ENCODE assay signal across 8 mouse cellular contexts in genomic region chr9:108852976-108853375, GRCm38 (mm10). TPM values are rescaled to one million over a fixed set of nuclear protein-coding genes. Genes with fewer than 3 reads are reported as not detected.
DNase-seq lines count a peak whose midpoint lies in the region; ATAC-seq and TF ChIP-seq lines count a peak whose summit lies in the region.

Slc26a6 (plus strand) TSS chr9:108853283.

- no peak for DNase-seq in layer of hippocampus, adult 2 months (ENCODE audit: low spot score in 2 of 2)
- DNase-seq in layer of hippocampus, adult 9-10 months (ENCODE audit: low spot score), result no peak
- DNase-seq in forebrain, embryonic 10.5 days (ENCODE audit: extremely low spot score, low spot score), result no peak
- peak; percentile 36 to 52 for DNase-seq in heart, postnatal 14 days
- no peak for DNase-seq in right cerebral cortex, postnatal 14 days
- DNase-seq in cerebellum, adult 9-10 months, result no peak

- WGBS in forebrain, embryonic 10.5 days, result 88% methylated on average over 3 of the region's 3 CpGs
- WGBS in limb, embryonic 13.5 days, result 85% methylated on average over 3 of the region's 3 CpGs
- WGBS in neural tube, embryonic 13.5 days, result 90% methylated on average over 3 of the region's 3 CpGs

- ATAC-seq in limb, embryonic 13.5 days (ENCODE audit: low FRiP score, low read depth), result no peak
- no peak for ATAC-seq in neural tube, embryonic 13.5 days (ENCODE audit: low read depth)

- peaks cover 27% of the 10 kb centered on the region for H3K36me3 ChIP-seq in forebrain, embryonic 10.5 days (replicated peaks)
- H3K36me3 ChIP-seq in limb, embryonic 13.5 days, result peaks cover 18% of the 10 kb centered on the region
- peaks cover 68% of the 10 kb centered on the region for H3K36me3 ChIP-seq in neural tube, embryonic 13.5 days

- peak within 1 kb of the TSS; percentile 96 for H3K4me3 ChIP-seq in layer of hippocampus, adult 2 months
- peak within 1 kb of the TSS; percentile 78 for H3K4me3 ChIP-seq in forebrain, embryonic 10.5 days
- H3K4me3 ChIP-seq in limb, embryonic 13.5 days, result peak within 1 kb of the TSS; percentile 83
- H3K4me3 ChIP-seq in neural tube, embryonic 13.5 days, result peak within 1 kb of the TSS; percentile 71

- intact Hi-C loops in heart, postnatal 14 days (cut with DNase I), result no loop called here

- H3K9me3 ChIP-seq in forebrain, embryonic 10.5 days, result no peaks in the 10 kb centered on the region
- no peaks in the 10 kb centered on the region for H3K9me3 ChIP-seq in limb, embryonic 13.5 days
- no peaks in the 10 kb centered on the region for H3K9me3 ChIP-seq in neural tube, embryonic 13.5 days

- TF ChIP-seq CTCF in layer of hippocampus, adult 2 months (conservative IDR thresholded peaks at IDR 0.05), result no peak

- peak within 1 kb of the TSS; percentile 86 for H3K9ac ChIP-seq in limb, embryonic 13.5 days
- peak within 1 kb of the TSS; percentile 80 for H3K9ac ChIP-seq in neural tube, embryonic 13.5 days

- H3K27me3 ChIP-seq in forebrain, embryonic 10.5 days (ENCODE audit: poor library complexity, severe bottlenecking), result peaks cover 18% of the 10 kb centered on the region
- no peaks in the 10 kb centered on the region for H3K27me3 ChIP-seq in limb, embryonic 13.5 days
- no peaks in the 10 kb centered on the region for H3K27me3 ChIP-seq in neural tube, embryonic 13.5 days

- H3K4me1 ChIP-seq in forebrain, embryonic 10.5 days, result peaks cover 36% of the 10 kb centered on the region
- H3K4me1 ChIP-seq in limb, embryonic 13.5 days, result peaks cover 18% of the 10 kb centered on the region
- H3K4me1 ChIP-seq in neural tube, embryonic 13.5 days (replicated peaks), result peaks cover 21% of the 10 kb centered on the region

- H3K4me2 ChIP-seq in limb, embryonic 13.5 days (replicated peaks), result peak within 1 kb of the TSS; percentile 81
- H3K4me2 ChIP-seq in neural tube, embryonic 13.5 days, result peak within 1 kb of the TSS; percentile 81

- H3K27ac ChIP-seq in layer of hippocampus, adult 2 months, result peak within 1 kb of the TSS; percentile 91
- peak within 1 kb of the TSS; percentile 91 for H3K27ac ChIP-seq in forebrain, embryonic 10.5 days
- peak within 1 kb of the TSS; percentile 88 for H3K27ac ChIP-seq in limb, embryonic 13.5 days
- H3K27ac ChIP-seq in neural tube, embryonic 13.5 days (replicated peaks), result peak within 1 kb of the TSS; percentile 87

RNA-seq across cellular contexts. Expression of gene Slc26a6, which starts in this region (rescaled TPM):
- total RNA-seq in layer of hippocampus, adult 2 months (2021), result 10 to 100 TPM; 16.6 to 22.3 TPM
- 11.5 and 11.6 TPM in 2 replicates for polyA plus RNA-seq in forebrain, embryonic 10.5 days (2016; fragmentation: Nextera tagmentation; extraction: Ambion mirVana)
- total RNA-seq in heart, postnatal 14 days (2021), result 10 to 100 TPM; 27.0 TPM
- polyA plus RNA-seq in limb, embryonic 13.5 days (2015; fragmentation: Nextera tagmentation; extraction: Ambion mirVana), result 19.0 and 19.6 TPM in 2 replicates
- polyA plus RNA-seq in neural tube, embryonic 13.5 days (2015; fragmentation: Nextera tagmentation; extraction: Ambion mirVana), result 12.7 and 13.5 TPM in 2 replicates

Comparison
In these comparisons a context has a peak if more than half of its experiments do, and no peak if none do; other contexts are left out.
1. DNase-seq: peak in heart, postnatal 14 days (2 of 2); none in layer of hippocampus, adult 2 months (0 of 2), layer of hippocampus, adult 9-10 months (single experiment), forebrain, embryonic 10.5 days (single experiment), right cerebral cortex, postnatal 14 days (single experiment) and cerebellum, adult 9-10 months (single experiment).
2. Peak in every context shown above with its lines, with median percentiles within 50 percentile points of each other: H3K27ac ChIP-seq and H3K4me3 ChIP-seq.